Mouse (Mus musculus): ENCODE results near the gene Pkp4. TPM values are rescaled to one million over a fixed set of nuclear protein-coding genes. Genes with fewer than 3 reads are reported as not detected.

Pkp4 gene
- polyA plus RNA-seq, 1 experiment from 2014 or later, result 27.7 TPM

- no peak for ATAC-seq
- Histone ChIP-seq H3K4me2 (replicated peaks; ENCODE audit: low read depth) (no peak overlapping the region), H3K4me3 (ENCODE audit: low read depth, low read length) (no peak overlapping the region), H3K4me1 (replicated peaks; ENCODE audit: control insufficient read depth, insufficient read depth, low read length) (no peaks in the 10 kb centered on the region), H3K36me3 (ENCODE audit: control insufficient read depth, insufficient read depth) (no peaks in the 10 kb centered on the region; the same call in 1 of the 2 replicates), H3K9ac (ENCODE audit: low read depth, low read length) (no peak overlapping the region), H3K27me3 (replicated peaks; ENCODE audit: control insufficient read depth, insufficient read depth, low read length) (no peaks in the 10 kb centered on the region), H3K27ac (ENCODE audit: low read depth, low read length) (no peak overlapping the region), H3K9me3 (ENCODE audit: control insufficient read depth) (no peaks in the 10 kb centered on the region)
- 86% methylated on average over 6 of the region's 6 CpGs for WGBS
- TF ChIP-seq CTCF (IDR thresholded peaks at IDR 0.05; ENCODE audit: low read depth), result no peak
Measured at GRCm38 (mm10) chr2:59258821-59259231, 98.2 kb downstream of the Pkp4 start.

- ATAC-seq, result no peak
- H3K4me3 ChIP-seq (ENCODE audit: low read depth, low read length), result no peak overlapping the region
- no peak for TF ChIP-seq CTCF (IDR thresholded peaks at IDR 0.05; ENCODE audit: low read depth)
- 93% methylated on average over 6 of the region's 6 CpGs for WGBS
- no peak overlapping the region for H3K27ac ChIP-seq (ENCODE audit: low read depth, low read length)
- no peaks in the 10 kb centered on the region for H3K9me3 ChIP-seq (ENCODE audit: control insufficient read depth)
- H3K36me3 ChIP-seq (ENCODE audit: control insufficient read depth, insufficient read depth), result no peaks in the 10 kb centered on the region; the same call in 1 of the 2 replicates
- H3K4me1 ChIP-seq (replicated peaks; ENCODE audit: control insufficient read depth, insufficient read depth, low read length), result no peaks in the 10 kb centered on the region
- no peak overlapping the region for H3K4me2 ChIP-seq (replicated peaks; ENCODE audit: low read depth)
- H3K9ac ChIP-seq (ENCODE audit: low read depth, low read length), result no peak overlapping the region
- H3K27me3 ChIP-seq (replicated peaks; ENCODE audit: control insufficient read depth, insufficient read depth, low read length), result no peaks in the 10 kb centered on the region
Measured at GRCm38 (mm10) chr2:59259346-59259745, 98.7 kb downstream of the Pkp4 start.

- 57% methylated on average over 2 of the region's 2 CpGs for WGBS
- ATAC-seq, result no peak
Measured at GRCm38 (mm10) chr2:59261203-59261602, 100.6 kb downstream of the Pkp4 start.

GRCm38 (mm10) chr2:59266428-59266827 lies 105.8 kb downstream of the Pkp4 start:
- no peak overlapping the region for H3K27ac ChIP-seq (ENCODE audit: low read depth, low read length)
- no peaks in the 10 kb centered on the region for H3K4me1 ChIP-seq (replicated peaks; ENCODE audit: control insufficient read depth, insufficient read depth, low read length)
- no peak for TF ChIP-seq CTCF (IDR thresholded peaks at IDR 0.05; ENCODE audit: low read depth)
- no peak overlapping the region for H3K9ac ChIP-seq (ENCODE audit: low read depth, low read length)
- H3K36me3 ChIP-seq (ENCODE audit: control insufficient read depth, insufficient read depth), result 0 out of 2 replicates have a peak, but pooled peaks cover 3% of the 10 kb centered on the region
- WGBS, result 93% methylated on average over 14 of the region's 14 CpGs
- no peak overlapping the region for H3K4me3 ChIP-seq (ENCODE audit: low read depth, low read length)
- no peak overlapping the region for H3K4me2 ChIP-seq (replicated peaks; ENCODE audit: low read depth)
- ATAC-seq, result no peak
- H3K9me3 ChIP-seq (ENCODE audit: control insufficient read depth), result no peaks in the 10 kb centered on the region
- H3K27me3 ChIP-seq (replicated peaks; ENCODE audit: control insufficient read depth, insufficient read depth, low read length), result no peaks in the 10 kb centered on the region

More at GRCm38 (mm10) chr2:59261203-59261602, 100.6 kb downstream of the Pkp4 start:
- H3K4me1 ChIP-seq (replicated peaks; ENCODE audit: control insufficient read depth, insufficient read depth, low read length), result no peaks in the 10 kb centered on the region
- no peak for TF ChIP-seq CTCF (IDR thresholded peaks at IDR 0.05; ENCODE audit: low read depth)
- no peak overlapping the region for H3K4me2 ChIP-seq (replicated peaks; ENCODE audit: low read depth)
- no peaks in the 10 kb centered on the region for H3K27me3 ChIP-seq (replicated peaks; ENCODE audit: control insufficient read depth, insufficient read depth, low read length)
- no peaks in the 10 kb centered on the region; the same call in 1 of the 2 replicates for H3K36me3 ChIP-seq (ENCODE audit: control insufficient read depth, insufficient read depth)
- no peak overlapping the region for H3K27ac ChIP-seq (ENCODE audit: low read depth, low read length)
- H3K9me3 ChIP-seq (ENCODE audit: control insufficient read depth), result no peaks in the 10 kb centered on the region
- no peak overlapping the region for H3K9ac ChIP-seq (ENCODE audit: low read depth, low read length)
- no peak overlapping the region for H3K4me3 ChIP-seq (ENCODE audit: low read depth, low read length)

- H3K27ac ChIP-seq (ENCODE audit: low read depth, low read length), result no peak overlapping the region
- no peak overlapping the region for H3K4me3 ChIP-seq (ENCODE audit: low read depth, low read length)
Measured at GRCm38 (mm10) chr2:59271835-59272234, 111.2 kb downstream of the Pkp4 start.

GRCm38 (mm10) chr2:59272713-59273112 lies 112.1 kb downstream of the Pkp4 start:
- TF ChIP-seq CTCF (IDR thresholded peaks at IDR 0.05; ENCODE audit: low read depth), result no peak
- H3K9me3 ChIP-seq (ENCODE audit: control insufficient read depth), result no peaks in the 10 kb centered on the region
- no peak overlapping the region for H3K9ac ChIP-seq (ENCODE audit: low read depth, low read length)
- H3K4me2 ChIP-seq (replicated peaks; ENCODE audit: low read depth), result no peak overlapping the region
- ATAC-seq, result no peak
- H3K4me3 ChIP-seq (ENCODE audit: low read depth, low read length), result no peak overlapping the region
- no peaks in the 10 kb centered on the region for H3K4me1 ChIP-seq (replicated peaks; ENCODE audit: control insufficient read depth, insufficient read depth, low read length)
- no peak overlapping the region for H3K27ac ChIP-seq (ENCODE audit: low read depth, low read length)
- H3K36me3 ChIP-seq (ENCODE audit: control insufficient read depth, insufficient read depth), result no peaks in the 10 kb centered on the region
- no peaks in the 10 kb centered on the region for H3K27me3 ChIP-seq (replicated peaks; ENCODE audit: control insufficient read depth, insufficient read depth, low read length)
- 78% methylated on average over 6 of the region's 6 CpGs for WGBS

More at GRCm38 (mm10) chr2:59271835-59272234, 111.2 kb downstream of the Pkp4 start:
- Histone ChIP-seq H3K36me3 (ENCODE audit: control insufficient read depth, insufficient read depth) (no peaks in the 10 kb centered on the region), H3K4me1 (replicated peaks; ENCODE audit: control insufficient read depth, insufficient read depth, low read length) (no peaks in the 10 kb centered on the region), H3K9me3 (ENCODE audit: control insufficient read depth) (no peaks in the 10 kb centered on the region), H3K4me2 (replicated peaks; ENCODE audit: low read depth) (no peak overlapping the region), H3K9ac (ENCODE audit: low read depth, low read length) (no peak overlapping the region), H3K27me3 (replicated peaks; ENCODE audit: control insufficient read depth, insufficient read depth, low read length) (no peaks in the 10 kb centered on the region)
- 85% methylated on average over 8 of the region's 8 CpGs for WGBS
- no peak for ATAC-seq
- TF ChIP-seq CTCF (IDR thresholded peaks at IDR 0.05; ENCODE audit: low read depth), result no peak

Data from intestine, postnatal 0 days (tissue).